Mouse (Mus musculus) hindbrain, embryonic 14.5 days (tissue): ENCODE data around the gene Efcab12. TPM values are rescaled to one million over a fixed set of nuclear protein-coding genes. Genes with fewer than 3 reads are reported as not detected.
A peak's percentile ranks its signal among the peaks of the same experiment; 100 is the strongest.

Experiments used
- ATAC-seq: fragments of 200-750 bp; cut with Nextera tagmentation; 2 replicates; pipeline ENCODE4 v1.8.0; 2017; ENCODE audit warnings: moderate number of reproducible peaks, mild to moderate bottlenecking, moderate TSS enrichment, moderate library complexity; ENCODE audit not compliant: low FRiP score
- DNase-seq: peaks from one replicate; pipeline ENCODE4 v3.0.0-alpha.2; 2015; ENCODE audit warnings: low spot score
- H3K27ac ChIP-seq: fragments of 300-500 bp; sonication (generic); 2 replicates; pipeline ENCODE4 v1.5.1; 2014; ENCODE audit warnings: mild to moderate bottlenecking, moderate library complexity
- H3K27me3 ChIP-seq: fragments of 300-500 bp; sonication (generic); 2 replicates; pipeline ENCODE4 v1.6.1; 2014; ENCODE audit warnings: mild to moderate bottlenecking, low read length, mixed read lengths; ENCODE audit not compliant: control insufficient read depth, insufficient read depth
- H3K36me3 ChIP-seq: fragments of 300-500 bp; sonication (generic); replicated peaks from 2 replicates; pipeline ENCODE4 v1.6.1; 2014; ENCODE audit not compliant: control insufficient read depth, insufficient read depth
- H3K4me1 ChIP-seq: fragments of 300-500 bp; sonication (generic); replicated peaks from 2 replicates; pipeline ENCODE4 v1.6.1; 2014; ENCODE audit warnings: antibody characterized with exemption, low read length, mixed read lengths; ENCODE audit not compliant: control insufficient read depth, insufficient read depth
- H3K4me2 ChIP-seq: fragments of 300-500 bp; sonication (generic); replicated peaks from 2 replicates; pipeline ENCODE4 v1.6.1; 2014; ENCODE audit warnings: mild to moderate bottlenecking, moderate library complexity
- H3K4me3 ChIP-seq: fragments of 300-500 bp; sonication (generic); replicated peaks from 2 replicates; pipeline ENCODE4 v1.5.1; 2014; ENCODE audit warnings: mild to moderate bottlenecking, low read length
- H3K9ac ChIP-seq: fragments of 300-500 bp; sonication (generic); 2 replicates; pipeline ENCODE4 v1.6.1; 2014
- H3K9me3 ChIP-seq: fragments of 300-500 bp; sonication (generic); 2 replicates; pipeline ENCODE4 v1.6.1; 2016; ENCODE audit warnings: low read length; ENCODE audit not compliant: control insufficient read depth
- WGBS: fragments of 180-500 bp; shearing (Covaris S2); extraction: QIAGEN DNeasy Blood & Tissue Kit; methylation state at CpG from one replicate; pipeline ENCODE4 v1.1.7; 2014; 5-methylcytosine and 5-hydroxymethylcytosine counted together
- polyA plus RNA-seq: library from polyadenylated mRNA; unstranded; fragments of >200 nt; fragmentation: Nextera tagmentation; extraction: Ambion mirVana; gene quantifications from 2 replicates; pipeline ENCODE4 v1.2.1, GENCODE M21; 2014

Gene Efcab12
- polyA plus RNA-seq, 1 experiment from 2014 or later: 3.1 TPM

DNA sequence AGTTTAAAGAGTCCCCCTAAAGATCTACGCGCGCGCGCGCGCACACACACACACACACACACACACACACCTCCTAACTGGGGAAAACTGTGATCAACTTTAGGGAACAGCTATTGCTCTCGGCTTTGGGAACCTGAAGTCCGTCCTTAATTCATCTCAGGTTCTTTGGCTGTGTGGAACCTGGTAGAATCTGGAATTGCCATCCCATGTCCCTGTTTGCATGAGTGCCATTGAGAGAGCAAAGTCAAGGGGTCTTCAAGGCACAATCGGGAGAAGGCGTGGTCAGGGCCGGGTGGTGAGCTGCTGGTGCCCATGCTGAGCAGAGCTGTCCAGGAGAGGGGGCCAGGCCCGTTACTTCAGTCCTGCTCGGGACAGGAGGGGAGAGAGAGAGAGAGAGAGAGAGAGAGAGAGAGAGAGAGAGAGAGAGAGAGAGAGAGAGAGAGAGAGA is 64.2 kb downstream of the Efcab12 start:
- Histone ChIP-seq H3K4me2 (peak overlapping the region; percentile 88), H3K36me3 (no peaks in the 10 kb centered on the region), H3K27me3 (no peaks in the 10 kb centered on the region), H3K4me3 (peak overlapping the region; percentile 90), H3K4me1 (peaks cover 22% of the 10 kb centered on the region), H3K9ac (peak overlapping the region; percentile 60), H3K9me3 (no peaks in the 10 kb centered on the region), H3K27ac (peak overlapping the region; percentile 57; the same call in 1 of the 2 replicates)
- WGBS: 2% methylated on average over 14 of the region's 14 CpGs
- ATAC-seq (peak; percentile 74), DNase-seq (peak; percentile 64)

DNA sequence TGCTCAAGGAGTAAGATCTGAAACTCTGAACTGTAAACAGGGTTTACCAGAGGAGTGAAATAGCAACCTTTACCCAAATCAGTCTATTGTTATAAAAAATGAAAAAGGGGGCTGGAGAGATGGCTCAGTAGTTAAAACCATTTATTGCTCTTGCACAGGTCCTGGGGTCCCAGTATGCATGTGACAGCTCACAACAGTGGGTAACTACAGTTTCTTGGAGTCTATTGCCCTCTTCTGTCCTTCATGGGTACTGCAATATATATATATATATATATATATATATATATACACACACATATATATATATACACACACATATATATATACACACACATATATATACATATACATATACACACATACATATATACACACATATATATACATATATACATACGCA is 65.6 kb downstream of the Efcab12 start:
- WGBS: 91% methylated on average over 1 of the region's 1 CpGs
- H3K9me3 ChIP-seq: no peaks in the 10 kb centered on the region
- no peak overlapping the region for H3K9ac ChIP-seq
- peaks cover 22% of the 10 kb centered on the region for H3K4me1 ChIP-seq
- no peaks in the 10 kb centered on the region for H3K27me3 ChIP-seq
- no peaks in the 10 kb centered on the region for H3K36me3 ChIP-seq
- DNase-seq (no peak), ATAC-seq (no peak)
- H3K4me3 ChIP-seq: no peak overlapping the region
- H3K27ac ChIP-seq: no peak overlapping the region
- H3K4me2 ChIP-seq: no peak overlapping the region

DNA sequence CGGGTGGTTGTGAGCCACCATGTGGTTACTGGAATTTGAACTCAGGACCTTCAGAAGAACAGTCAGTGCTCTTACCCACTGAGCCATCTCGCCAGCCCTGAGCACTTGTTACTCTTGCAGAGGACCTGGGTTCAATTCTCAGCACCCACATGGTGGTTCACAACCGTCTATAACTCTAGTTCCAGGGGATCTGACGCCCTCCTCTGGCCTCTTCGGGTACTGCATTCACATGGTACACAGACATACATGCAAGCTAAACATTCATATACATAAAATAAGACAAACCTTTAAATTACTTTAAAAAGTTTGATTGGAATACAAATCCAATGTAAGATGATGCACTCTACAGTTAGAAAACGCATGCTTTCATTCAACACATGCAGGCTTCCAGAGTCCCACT is 66.0 kb downstream of the Efcab12 start:
- Histone ChIP-seq H3K27ac (no peak overlapping the region), H3K27me3 (no peaks in the 10 kb centered on the region), H3K9me3 (no peaks in the 10 kb centered on the region), H3K9ac (no peak overlapping the region), H3K4me3 (no peak overlapping the region), H3K4me1 (peaks cover 22% of the 10 kb centered on the region), H3K4me2 (no peak overlapping the region), H3K36me3 (no peaks in the 10 kb centered on the region)
- DNase-seq (no peak), ATAC-seq (no peak)
- WGBS: 83% methylated on average over 6 of the region's 6 CpGs

DNA sequence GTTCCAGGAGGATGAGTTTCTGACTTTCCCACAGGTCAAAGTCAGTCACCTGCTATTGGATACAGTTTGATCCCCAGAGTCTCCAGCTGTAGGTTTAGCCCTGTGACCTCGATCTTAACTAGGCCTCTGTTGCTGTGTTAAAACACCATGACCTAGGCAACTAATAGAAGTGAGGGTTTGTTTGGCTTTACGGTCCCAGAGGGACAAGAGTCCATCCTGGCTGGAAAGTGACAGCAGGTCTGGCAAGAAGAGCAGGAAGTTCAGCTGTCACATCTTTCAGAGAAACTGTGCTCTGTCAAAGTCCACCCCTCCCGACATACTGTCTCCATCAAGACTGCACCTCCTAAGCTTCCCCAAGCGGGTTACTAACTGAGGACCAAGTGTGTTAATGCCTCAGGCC is 67.4 kb downstream of the Efcab12 start:
- DNase-seq (no peak), ATAC-seq (no peak)
- no peak overlapping the region for H3K27ac ChIP-seq
- no peak overlapping the region for H3K4me2 ChIP-seq
- H3K9ac ChIP-seq: no peak overlapping the region
- no peaks in the 10 kb centered on the region for H3K36me3 ChIP-seq
- H3K27me3 ChIP-seq: no peaks in the 10 kb centered on the region
- H3K4me1 ChIP-seq: peaks cover 12% of the 10 kb centered on the region
- no peaks in the 10 kb centered on the region for H3K9me3 ChIP-seq
- WGBS: 85% methylated on average over 4 of the region's 4 CpGs
- no peak overlapping the region for H3K4me3 ChIP-seq

DNA sequence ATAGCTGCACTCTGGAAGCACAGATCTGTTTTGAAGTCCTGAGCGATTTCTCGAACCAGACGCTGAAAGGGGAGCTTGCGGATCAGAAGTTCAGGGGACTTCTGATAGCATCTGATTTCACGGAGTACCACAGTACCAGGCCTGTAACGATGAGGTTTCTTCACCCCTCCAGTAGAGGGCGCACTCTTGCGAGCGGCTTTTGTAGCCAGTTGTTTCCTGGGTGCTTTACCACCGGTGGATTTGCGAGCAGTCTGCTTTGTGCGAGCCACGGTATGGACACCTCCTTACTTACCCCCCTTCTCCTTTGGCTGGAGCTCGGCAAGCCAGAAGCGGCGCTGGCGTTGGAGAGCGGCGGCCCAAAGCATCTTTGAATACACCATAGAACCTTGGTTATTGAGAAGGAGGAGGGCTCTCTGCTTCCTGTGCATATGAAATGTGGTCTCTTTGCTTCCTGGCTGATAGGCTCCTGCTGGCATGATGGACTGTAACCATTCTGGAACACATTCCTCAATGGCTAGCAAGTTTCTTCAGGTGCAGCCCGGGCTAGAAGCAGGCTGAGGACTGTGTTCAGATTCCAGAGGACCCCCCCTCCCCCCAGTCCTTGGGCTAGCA is 68.0 kb downstream of the Efcab12 start:
- Histone ChIP-seq H3K9me3 (no peaks in the 10 kb centered on the region), H3K9ac (no peak overlapping the region), H3K4me1 (peaks cover 5% of the 10 kb centered on the region), H3K36me3 (no peaks in the 10 kb centered on the region), H3K4me2 (no peak overlapping the region), H3K27ac (no peak overlapping the region), H3K27me3 (no peaks in the 10 kb centered on the region), H3K4me3 (no peak overlapping the region)
- ATAC-seq: no peak
- no peak for DNase-seq
- WGBS: 84% methylated on average over 20 of the region's 20 CpGs

DNA sequence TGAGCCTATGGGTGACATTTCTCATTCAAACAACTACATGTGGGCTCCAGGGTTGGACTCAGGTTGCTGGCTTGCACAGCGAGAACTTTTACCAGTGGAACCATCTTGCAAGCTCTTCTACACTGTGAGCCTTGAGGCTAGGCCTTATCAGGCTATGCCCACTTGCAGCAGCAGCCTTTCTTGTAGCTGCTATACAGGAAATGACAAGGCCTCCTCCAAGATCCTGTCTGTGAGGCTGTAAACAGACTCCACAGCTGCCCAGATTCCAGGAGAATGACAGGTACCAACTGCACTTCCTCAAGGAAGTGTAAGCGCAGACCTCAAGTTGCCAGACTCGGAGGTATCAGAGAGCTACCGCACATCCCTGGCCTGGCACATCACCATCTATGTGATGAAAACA is 70.0 kb downstream of the Efcab12 start:
- no peaks in the 10 kb centered on the region for H3K4me1 ChIP-seq
- no peaks in the 10 kb centered on the region for H3K27me3 ChIP-seq
- H3K4me2 ChIP-seq: no peak overlapping the region
- DNase-seq (no peak), ATAC-seq (no peak)
- 97% methylated on average over 4 of the region's 4 CpGs for WGBS
- H3K27ac ChIP-seq: no peak overlapping the region
- no peaks in the 10 kb centered on the region for H3K9me3 ChIP-seq
- no peaks in the 10 kb centered on the region for H3K36me3 ChIP-seq
- no peak overlapping the region for H3K4me3 ChIP-seq
- H3K9ac ChIP-seq: no peak overlapping the region

DNA sequence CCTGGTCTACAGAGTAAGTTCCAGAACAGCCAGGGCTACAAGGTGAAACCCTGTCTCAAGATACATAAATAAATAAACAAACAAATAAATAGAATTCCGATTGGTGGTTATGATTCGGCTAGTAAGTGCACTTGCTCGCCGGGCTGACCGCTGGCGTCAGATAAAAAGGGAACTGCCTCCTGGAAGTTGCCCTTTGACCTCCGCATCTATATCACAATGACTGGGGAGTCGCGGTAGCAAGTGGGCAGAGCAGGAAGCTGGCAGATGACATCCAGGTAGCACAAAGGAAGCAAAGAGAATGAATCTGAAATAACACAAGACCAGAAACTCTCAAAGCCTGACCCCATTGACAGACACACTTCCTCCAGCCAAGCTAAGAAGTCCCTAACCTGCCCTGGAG is 70.9 kb downstream of the Efcab12 start:
- Histone ChIP-seq H3K27me3 (no peaks in the 10 kb centered on the region), H3K4me3 (no peak overlapping the region), H3K36me3 (no peaks in the 10 kb centered on the region), H3K4me1 (no peaks in the 10 kb centered on the region), H3K9me3 (no peaks in the 10 kb centered on the region), H3K9ac (no peak overlapping the region), H3K4me2 (no peak overlapping the region), H3K27ac (no peak overlapping the region)
- WGBS: 31% methylated on average over 9 of the region's 9 CpGs
- ATAC-seq (no peak), DNase-seq (no peak)

DNA sequence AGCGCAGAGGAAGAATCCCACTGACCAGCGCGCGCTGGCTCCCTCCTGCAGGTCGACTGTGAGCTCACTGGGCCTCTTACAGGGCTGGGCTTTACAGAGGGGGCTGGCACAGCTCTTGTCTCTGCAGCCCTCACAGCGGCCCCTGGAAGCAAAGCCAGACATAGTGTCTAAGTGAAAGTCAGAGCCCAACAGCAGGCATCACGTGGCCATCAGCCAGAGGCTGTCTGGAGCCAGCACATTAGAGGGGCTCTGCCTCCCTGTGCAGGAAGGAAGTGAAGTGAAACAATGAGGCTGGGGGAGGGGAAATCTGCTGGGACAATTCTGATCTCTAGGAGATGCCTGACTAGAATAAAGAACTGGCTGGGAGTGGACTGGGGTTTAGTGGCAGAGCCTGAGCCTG is 74.0 kb downstream of the Efcab12 start:
- Histone ChIP-seq H3K4me2 (0 out of 2 replicates have a peak overlapping the region, but pooled peaks have one; percentile 21), H3K4me3 (no peak overlapping the region), H3K27me3 (no peaks in the 10 kb centered on the region), H3K9ac (no peak overlapping the region; the same call in 1 of the 2 replicates), H3K36me3 (no peaks in the 10 kb centered on the region), H3K9me3 (no peaks in the 10 kb centered on the region), H3K27ac (peak overlapping the region; percentile 71), H3K4me1 (no peaks in the 10 kb centered on the region)
- DNase-seq (peak; percentile 81), ATAC-seq (peak; percentile 94)
- WGBS: 6% methylated on average over 7 of the region's 7 CpGs

DNA sequence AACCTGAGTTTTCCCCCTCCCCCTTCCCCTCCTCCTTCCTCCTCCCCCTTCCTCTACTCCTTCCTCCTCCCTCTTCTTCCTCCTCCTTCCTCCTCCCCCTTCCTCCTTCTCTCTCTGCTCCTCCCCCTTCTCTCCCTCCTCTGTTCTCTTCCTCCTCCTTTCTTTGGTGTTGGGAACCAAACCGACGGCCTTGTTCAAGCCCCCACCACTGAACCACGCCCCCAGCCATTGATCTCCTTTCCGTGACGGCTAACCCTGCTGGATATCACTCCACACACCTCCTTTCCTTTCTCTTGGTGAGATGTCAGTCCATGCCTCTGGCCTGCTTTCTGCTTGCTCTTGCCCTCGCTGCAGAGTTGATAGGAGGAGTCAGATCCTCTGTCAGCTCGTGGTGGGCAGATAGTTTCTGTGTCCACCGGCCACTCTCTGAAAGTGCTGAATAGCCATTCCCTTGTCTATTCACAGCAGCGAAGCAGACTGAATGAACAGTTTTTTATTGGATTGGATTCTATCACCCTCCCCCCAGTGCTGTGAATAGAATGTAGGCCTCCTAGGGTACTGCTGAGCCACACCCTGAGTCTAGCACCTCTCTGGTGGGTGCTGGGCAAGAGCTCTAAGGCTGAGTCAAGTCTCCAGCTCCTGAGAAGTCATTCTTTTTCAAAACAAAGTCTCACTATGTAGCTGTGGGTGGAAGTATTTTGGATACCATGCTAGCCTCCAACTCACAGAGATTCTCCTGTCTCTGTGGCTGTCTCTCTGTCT is 76.0 kb downstream of the Efcab12 start, which contains the start of gene Tmem40:
TSS of gene Tmem40 (minus strand) at position 416 of the 762 bp plus-strand sequence.
- ATAC-seq: no peak
- Histone ChIP-seq H3K4me1 (no peaks in the 10 kb centered on the region), H3K4me2 (peak within 1 kb of the TSS; percentile 19; the same call in 1 of the 2 replicates), H3K27me3 (no peaks in the 10 kb centered on the region), H3K36me3 (no peaks in the 10 kb centered on the region), H3K9ac (no peak within 1 kb of the TSS), H3K9me3 (no peaks in the 10 kb centered on the region), H3K4me3 (no peak within 1 kb of the TSS), H3K27ac (peak within 1 kb of the TSS; percentile 54)
- DNase-seq: no peak
- under 1% methylated on average over 9 of the region's 9 CpGs for WGBS
